Mouse (Mus musculus): ENCODE measurements at regions not wholly inside any gene's neighbourhood (a gene's known extent, or its start where the extent isn't known, plus 50 kb on each side); places are given as distances from the start of the nearest gene placed in this dataset.

- no peak for TF ChIP-seq CTCF (conservative IDR thresholded peaks at IDR 0.05; ENCODE audit: low read length)
- TF ChIP-seq POU5F1 (IDR thresholded peaks at IDR 0.05; ENCODE audit: borderline replicate concordance, low read length), result no peak
- no peak for TF ChIP-seq NANOG (IDR thresholded peaks at IDR 0.05; ENCODE audit: borderline replicate concordance, low read length)
Observed at GRCm38 (mm10) chr10:66743254-66743653, 352.7 kb upstream of the Jmjd1c start.
